Mouse (Mus musculus) neural tube, embryonic 10.5 days (tissue): ENCODE measurements around the gene Hmgn2.

Experiments used
- DNase-seq: peaks from one replicate; pipeline ENCODE4 v3.0.0-alpha.2; 2017; ENCODE audit warnings: low spot score; ENCODE audit errors: extremely low spot score

Gene Hmgn2

GRCm38 (mm10) chr4:133978021-133978711, 9.7 kb upstream of the Hmgn2 start:
- no peak for DNase-seq

DNA sequence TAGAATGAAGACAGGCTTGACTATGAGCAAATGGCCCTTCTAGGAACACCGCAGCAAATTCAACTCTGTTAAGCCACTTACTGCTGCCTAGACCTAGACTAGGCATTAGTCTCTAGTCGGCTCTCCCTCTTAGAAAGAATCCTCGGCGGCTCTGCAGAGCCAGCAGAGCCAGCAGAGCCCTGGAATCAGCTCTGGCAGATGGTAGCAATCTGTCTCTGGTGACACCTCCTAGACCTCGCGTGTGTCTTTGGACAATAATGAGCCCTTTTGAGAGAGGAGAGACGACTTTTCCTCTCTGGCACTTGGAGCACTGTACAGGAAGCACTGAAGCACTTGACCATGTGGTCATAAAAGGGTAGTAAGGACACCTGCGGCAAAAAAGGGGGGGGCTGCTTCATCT, 3.3 kb upstream of the Hmgn2 start:
- no peak for DNase-seq

- no peak for DNase-seq
These were observed 2.4 kb upstream of the Hmgn2 start for GRCm38 (mm10) chr4:133970876-133971275.

DNA sequence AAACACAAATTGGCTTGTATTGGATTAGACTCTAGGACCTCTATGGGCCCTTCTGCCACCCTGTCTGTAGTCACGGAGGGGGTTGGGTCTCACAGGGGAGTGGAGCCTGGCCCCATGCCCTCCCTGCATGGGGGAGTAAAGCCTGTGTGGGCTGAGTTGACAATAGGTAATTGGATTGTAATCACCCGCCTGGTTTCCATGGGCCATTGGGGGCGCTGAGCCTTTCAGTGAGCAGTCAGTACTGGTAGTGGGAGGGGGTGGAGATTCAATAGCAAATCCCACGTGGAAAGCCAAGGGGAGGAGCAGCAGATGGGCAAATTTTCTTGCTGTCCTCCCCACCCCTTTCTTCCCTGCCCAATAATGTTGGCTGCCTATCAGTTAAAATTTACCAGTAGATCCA, 1.7 kb upstream of the Hmgn2 start:
- DNase-seq, result no peak

GRCm38 (mm10) chr4:133969114-133969770, 792 bp upstream of the Hmgn2 start:
- DNase-seq, result no peak

DNA sequence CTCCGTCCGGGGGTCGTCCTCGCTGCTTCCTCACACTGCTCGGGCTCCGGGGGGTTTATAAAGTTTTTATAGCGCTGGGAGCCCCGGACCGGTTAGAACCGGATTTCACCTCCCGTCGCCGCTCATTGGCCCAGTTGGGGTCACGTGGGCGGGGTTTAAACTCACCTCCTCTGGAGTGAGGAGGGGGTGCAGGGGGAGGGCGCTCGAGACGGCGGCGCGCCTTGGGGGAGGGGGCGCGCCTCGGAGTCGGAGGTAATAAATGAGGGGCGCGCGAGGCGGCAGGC, 642 bp downstream of the Hmgn2 start:
- peak; percentile 95 for DNase-seq

DNA sequence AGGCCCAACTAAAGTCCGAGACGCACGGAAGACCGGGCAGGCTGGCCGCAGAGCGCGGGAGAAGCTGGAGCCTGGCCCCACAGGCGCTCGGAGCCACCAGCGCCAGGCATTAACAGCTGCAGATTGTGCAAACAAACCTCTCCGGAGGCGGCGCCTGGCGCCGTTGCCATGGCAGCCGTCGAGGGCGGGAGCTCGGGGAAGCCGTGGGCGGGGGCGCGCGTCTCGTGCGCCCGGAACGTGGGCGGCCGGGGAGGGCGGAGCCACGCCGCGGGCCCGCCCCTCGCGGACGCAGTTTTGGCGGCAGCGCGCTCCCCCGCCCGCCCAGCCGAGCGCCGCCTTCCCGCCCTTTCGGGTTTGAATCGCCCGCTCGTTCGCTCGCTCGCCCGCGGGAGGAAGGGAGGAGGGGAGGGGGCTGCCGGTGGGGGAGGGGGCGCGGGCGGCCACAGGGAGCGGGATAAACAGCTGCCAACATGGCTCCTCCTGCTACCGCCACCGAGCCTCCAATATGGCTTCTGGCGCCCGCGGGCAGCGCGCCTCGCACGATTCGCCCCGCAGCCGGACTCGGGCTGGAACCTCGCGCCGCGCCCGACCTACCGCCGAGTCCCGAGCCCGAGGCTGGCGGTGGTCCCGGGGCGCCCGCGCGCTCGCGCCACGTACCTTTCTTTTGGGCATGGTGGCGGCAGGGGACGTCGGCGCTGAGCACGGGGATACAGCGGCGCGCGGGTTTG, 1.1 kb downstream of the Hmgn2 start:
- DNase-seq, result peak; percentile 94

DNA sequence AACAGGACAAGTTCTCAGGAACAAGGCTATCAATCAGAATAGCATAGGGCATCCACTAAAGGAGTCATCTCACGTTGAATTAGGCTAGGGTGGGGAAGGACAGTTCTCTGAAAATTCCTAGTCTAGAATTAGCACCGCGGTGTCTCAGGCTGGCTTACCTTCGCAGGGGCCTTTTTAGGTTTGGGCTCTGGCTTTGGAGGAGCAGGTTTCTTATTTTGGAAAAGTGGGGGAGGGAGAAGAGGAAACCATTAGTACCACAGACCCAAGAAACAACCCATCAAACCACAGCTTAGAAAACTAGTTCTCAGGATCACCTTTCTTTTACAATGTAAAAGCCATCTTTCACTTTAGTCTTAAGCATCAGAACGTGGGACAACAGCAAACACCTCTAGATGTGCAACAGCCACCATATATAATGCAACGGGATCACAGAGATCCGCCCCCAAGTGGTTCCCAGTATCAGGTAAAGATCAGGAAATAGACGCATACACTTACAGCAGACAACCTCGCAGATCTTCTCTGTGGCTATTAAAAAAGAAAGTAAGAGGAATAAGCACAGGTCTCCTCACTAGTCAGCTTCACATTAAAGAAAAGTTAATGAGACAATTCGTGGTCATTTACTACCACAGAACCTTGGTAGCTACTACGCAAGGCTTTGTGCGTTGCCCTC, 2.0 kb downstream of the Hmgn2 start:
- DNase-seq, result no peak

- no peak for DNase-seq
These were observed 5.9 kb downstream of the Hmgn2 start for GRCm38 (mm10) chr4:133962566-133962965.

DNA sequence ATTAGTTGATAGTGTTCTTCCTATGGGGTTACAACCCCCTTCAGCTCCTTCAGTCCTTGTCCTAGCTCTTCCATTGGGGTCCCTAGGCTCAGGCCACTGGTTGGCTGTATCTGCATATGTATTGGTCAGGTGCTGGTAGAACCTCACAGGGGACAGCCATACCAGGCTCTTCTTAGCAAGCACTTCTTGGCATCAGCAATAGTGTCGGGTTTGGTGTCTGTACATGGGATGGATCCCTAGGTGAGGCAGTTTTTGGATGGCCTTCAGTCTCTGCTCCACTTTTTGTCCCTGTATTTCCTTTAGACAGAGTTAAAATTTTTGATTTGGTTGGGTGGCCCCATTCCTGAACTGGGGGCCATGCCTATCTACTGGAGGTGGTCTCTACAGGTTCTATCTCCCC, 9.6 kb downstream of the Hmgn2 start:
- DNase-seq, result no peak

DNA sequence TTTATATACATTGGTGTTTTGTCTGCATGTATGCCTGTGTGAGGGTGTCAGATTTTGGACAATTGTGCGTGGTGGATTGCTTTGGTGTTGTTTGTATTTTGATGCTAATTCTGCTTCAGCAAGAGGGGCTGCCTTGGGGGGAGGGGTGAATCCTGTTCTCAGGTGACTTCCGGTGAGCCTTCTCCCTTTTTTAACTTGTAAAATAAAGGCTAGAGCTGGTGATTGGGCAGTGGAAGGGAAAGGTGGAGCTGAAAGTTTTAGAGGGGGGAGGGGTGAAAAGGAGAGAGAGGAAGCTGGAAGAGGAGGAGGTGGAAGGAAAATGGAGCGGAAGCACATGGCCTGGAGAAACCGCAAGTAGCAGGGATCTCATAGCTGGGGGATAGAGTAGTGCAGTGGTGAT, 12.1 kb downstream of the Hmgn2 start:
- no peak for DNase-seq

GRCm38 (mm10) chr4:133946736-133947135, 21.7 kb downstream of the Hmgn2 start:
- DNase-seq, result no peak

- DNase-seq, result no peak
These were observed 24.7 kb downstream of the Hmgn2 start for GRCm38 (mm10) chr4:133943791-133944190.

DNA sequence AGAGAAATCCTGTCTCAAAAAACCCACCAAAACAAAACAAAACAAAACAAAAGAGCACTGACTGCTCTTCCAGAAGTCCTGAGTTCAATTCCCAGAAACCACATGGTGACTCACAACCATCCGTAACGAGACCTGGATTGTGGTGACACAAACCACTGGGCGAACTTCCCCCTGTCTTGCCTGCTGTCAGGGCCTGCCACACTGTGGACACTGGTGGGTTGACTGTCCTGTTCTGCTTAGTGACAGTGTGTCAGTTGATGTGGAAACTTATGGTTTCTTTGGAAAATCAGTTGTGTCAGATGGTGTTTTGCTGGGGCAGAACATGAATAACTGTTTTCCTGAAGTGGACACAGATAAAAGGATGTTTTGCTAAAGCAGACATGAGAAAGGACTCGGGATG, 25.8 kb downstream of the Hmgn2 start:
- DNase-seq, result no peak

GRCm38 (mm10) chr4:133941576-133941975, 26.9 kb downstream of the Hmgn2 start:
- no peak for DNase-seq

DNA sequence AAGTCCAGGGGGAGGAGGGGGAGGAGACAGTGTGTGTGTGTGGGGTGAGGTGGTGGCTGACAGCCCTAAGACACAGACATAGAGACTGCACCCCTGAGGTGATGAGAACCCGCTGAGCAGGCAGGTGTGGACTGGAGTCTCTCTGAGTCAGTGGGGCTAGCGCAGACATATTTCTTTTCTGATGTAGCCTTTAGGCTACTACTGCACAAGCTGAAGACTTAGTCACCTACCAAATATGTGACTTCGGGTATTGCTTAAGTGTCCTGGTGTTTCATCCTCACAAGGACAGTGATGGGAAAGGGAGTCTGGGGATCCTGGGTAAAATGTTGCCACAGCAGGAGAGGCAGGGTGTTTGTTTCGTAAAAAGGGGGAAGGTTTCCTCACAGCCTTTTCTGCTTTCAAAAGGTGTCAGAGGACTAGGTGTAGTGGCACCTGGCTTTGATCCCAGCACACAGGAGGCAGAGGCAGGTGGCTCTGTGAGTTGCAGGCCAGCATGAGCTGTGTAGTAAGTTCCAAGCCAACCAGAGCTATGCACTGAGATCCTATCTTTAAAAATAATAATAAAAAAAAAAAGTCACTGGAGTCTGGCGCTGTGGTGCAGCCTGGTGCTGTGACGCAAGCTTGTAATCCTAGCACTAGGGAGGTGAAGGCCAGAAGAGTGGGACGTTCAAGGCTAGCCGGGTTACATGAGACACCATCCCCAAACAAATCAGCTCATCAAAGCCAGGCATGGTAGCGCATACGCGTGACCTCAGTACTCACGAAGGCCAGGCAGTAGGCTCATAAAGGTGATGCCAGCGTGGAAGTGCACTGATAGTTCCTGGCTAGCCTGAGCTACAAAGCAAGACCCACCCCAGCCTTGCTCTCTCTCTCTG, 27.8 kb downstream of the Hmgn2 start:
- DNase-seq, result no peak

DNA sequence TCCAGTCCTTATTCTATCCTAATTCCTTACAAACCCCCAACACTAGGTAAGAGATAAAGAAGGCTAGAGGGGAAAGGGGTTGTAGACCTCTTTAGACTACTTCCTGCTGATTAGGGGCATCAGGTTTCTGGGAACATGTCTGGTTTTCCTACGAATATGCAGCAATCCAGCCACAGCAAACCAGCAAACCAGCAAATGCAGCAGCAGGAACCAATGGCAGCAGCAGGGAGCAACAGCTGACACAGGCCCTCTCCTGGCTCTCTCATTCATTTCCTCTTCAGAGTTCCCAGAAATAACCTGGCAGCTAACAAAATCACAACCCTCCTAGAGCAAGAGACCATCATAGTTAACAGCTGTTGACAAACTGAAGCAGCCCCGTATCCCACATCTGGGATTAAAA, 30.4 kb downstream of the Hmgn2 start:
- no peak for DNase-seq

DNA sequence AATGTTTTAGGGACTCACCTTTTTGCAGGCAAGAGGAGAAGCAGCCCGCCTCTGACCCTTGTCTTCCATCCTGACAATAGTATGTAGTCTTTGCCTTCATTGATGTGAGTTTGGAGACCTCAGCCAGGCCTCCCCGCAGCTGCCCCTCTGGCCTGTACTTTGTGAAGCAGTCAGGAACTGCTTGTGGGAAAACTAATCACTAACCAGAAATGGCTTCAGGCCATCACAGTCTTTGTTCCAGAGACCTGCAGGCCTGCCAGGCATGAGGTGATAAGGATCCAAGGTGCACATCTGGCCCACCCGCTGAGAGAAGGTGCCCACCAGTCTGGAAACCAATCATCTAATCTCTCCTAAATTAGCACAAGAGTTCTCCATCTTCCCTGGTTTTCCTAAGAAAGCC, 36.7 kb downstream of the Hmgn2 start:
- no peak for DNase-seq

- peak; percentile 47 for DNase-seq
These were observed 37.1 kb downstream of the Hmgn2 start for GRCm38 (mm10) chr4:133931349-133931748.

GRCm38 (mm10) chr4:133929278-133929670, 39.2 kb downstream of the Hmgn2 start:
- DNase-seq, result no peak

GRCm38 (mm10) chr4:133928576-133929277, 39.7 kb downstream of the Hmgn2 start:
- DNase-seq, result no peak
